Mouse (Mus musculus): Measurements from ENCODE around the gene Mapk3. TPM values are rescaled to one million over a fixed set of nuclear protein-coding genes. Genes with fewer than 3 reads are reported as not detected.

The Mapk3 gene
- polyA plus RNA-seq, 1 experiment from 2014 or later: 105 TPM

GRCm38 (mm10) chr7:126800269-126801056 is 41.1 kb downstream of the Mapk3 start:
- WGBS: 51% methylated on average over 5 of the region's 5 CpGs
- Histone ChIP-seq H3K36me3 (ENCODE audit: control insufficient read depth, insufficient read depth, low read length) (peaks cover 19% of the 10 kb centered on the region), H3K4me2 (replicated peaks; ENCODE audit: low read depth, low read length) (peak overlapping the region; percentile 79), H3K27me3 (ENCODE audit: control insufficient read depth, insufficient read depth, low read length) (no peaks in the 10 kb centered on the region), H3K9ac (replicated peaks; ENCODE audit: low read depth, low read length) (peak overlapping the region; percentile 41), H3K9me3 (ENCODE audit: control insufficient read depth, low read depth, low read length) (no peaks in the 10 kb centered on the region), H3K4me3 (ENCODE audit: low read depth, low read length) (peak overlapping the region; percentile 80), H3K4me1 (ENCODE audit: control insufficient read depth, insufficient read depth, low read length) (peaks cover 32% of the 10 kb centered on the region), H3K27ac (ENCODE audit: low read length) (peak overlapping the region; percentile 98)
- ATAC-seq (ENCODE audit: insufficient number of reproducible peaks, insufficient read depth, low FRiP score, low read depth): no peak

DNA sequence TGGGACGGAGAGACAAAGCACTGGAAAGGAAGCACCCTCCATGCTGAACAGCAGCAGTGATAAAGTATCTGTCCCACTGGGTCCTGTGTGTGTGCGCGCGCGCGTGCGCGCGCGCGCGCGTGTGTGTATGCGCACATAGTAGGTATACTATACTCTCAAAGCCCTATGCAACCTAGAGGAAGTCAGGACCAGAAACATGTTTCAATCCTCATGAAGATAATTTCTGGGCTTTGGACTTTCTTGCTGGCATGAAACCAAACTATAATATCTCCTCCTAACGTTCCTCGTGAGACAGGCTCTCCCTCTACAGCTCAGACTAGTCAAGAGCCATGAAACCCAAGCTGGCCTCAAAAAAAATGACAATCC is 41.6 kb downstream of the Mapk3 start:
- H3K4me2 ChIP-seq (replicated peaks; ENCODE audit: low read depth, low read length): no peak overlapping the region
- no peaks in the 10 kb centered on the region for H3K27me3 ChIP-seq (ENCODE audit: control insufficient read depth, insufficient read depth, low read length)
- H3K9ac ChIP-seq (replicated peaks; ENCODE audit: low read depth, low read length): no peak overlapping the region
- H3K36me3 ChIP-seq (ENCODE audit: control insufficient read depth, insufficient read depth, low read length): peaks cover 14% of the 10 kb centered on the region
- no peak overlapping the region for H3K4me3 ChIP-seq (ENCODE audit: low read depth, low read length)
- no peak overlapping the region for H3K27ac ChIP-seq (ENCODE audit: low read length)
- peaks cover 32% of the 10 kb centered on the region for H3K4me1 ChIP-seq (ENCODE audit: control insufficient read depth, insufficient read depth, low read length)
- no peaks in the 10 kb centered on the region for H3K9me3 ChIP-seq (ENCODE audit: control insufficient read depth, low read depth, low read length)
- ATAC-seq (ENCODE audit: insufficient number of reproducible peaks, insufficient read depth, low FRiP score, low read depth): no peak
- 91% methylated on average over 16 of the region's 16 CpGs for WGBS

DNA sequence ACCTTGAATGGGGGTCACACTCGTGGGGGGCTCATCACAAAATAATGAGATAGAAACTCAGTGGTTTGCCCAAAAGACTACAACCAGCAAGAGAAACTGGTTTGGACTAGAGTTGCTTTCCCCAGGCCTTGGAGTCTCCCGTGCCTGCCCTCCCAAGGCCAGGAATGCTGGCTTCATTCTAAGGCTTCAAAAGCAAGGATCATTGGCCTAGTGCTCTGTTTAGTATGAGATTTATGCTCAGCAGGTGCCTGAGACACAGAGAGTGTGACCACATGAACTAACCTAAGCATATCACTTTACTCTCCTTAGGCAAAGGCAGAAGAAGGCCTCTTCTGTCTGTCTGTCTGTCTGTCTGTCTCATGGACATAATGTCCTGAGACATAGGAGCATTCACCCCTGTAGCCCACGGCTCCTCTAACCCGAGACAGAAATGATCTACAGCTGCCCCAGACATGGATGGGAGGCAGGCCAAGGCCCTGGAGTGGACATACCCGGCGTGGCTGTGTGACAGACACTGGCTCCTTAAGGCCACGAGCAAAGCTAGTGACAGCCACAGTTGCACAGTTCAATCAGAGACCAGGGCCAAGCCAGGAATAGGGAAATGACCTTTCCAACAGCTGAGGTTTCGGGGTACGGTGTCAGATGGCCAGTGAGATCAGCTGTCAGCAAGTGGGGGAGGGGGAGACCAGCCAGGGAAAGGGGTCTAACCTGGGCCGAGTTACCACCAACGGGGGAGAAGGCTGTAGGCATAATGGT is 42.9 kb downstream of the Mapk3 start:
- no peak for ATAC-seq (ENCODE audit: insufficient number of reproducible peaks, insufficient read depth, low FRiP score, low read depth)
- H3K4me2 ChIP-seq (replicated peaks; ENCODE audit: low read depth, low read length): no peak overlapping the region
- H3K9ac ChIP-seq (replicated peaks; ENCODE audit: low read depth, low read length): no peak overlapping the region
- H3K4me1 ChIP-seq (ENCODE audit: control insufficient read depth, insufficient read depth, low read length): peaks cover 29% of the 10 kb centered on the region
- H3K27ac ChIP-seq (ENCODE audit: low read length): peak overlapping the region; percentile 39; the same call in 1 of the 2 replicates
- WGBS: 71% methylated on average over 11 of the region's 11 CpGs
- H3K4me3 ChIP-seq (ENCODE audit: low read depth, low read length): no peak overlapping the region
- H3K27me3 ChIP-seq (ENCODE audit: control insufficient read depth, insufficient read depth, low read length): no peaks in the 10 kb centered on the region
- H3K9me3 ChIP-seq (ENCODE audit: control insufficient read depth, low read depth, low read length): no peaks in the 10 kb centered on the region
- peaks cover 2% of the 10 kb centered on the region; the same call in 1 of the 2 replicates for H3K36me3 ChIP-seq (ENCODE audit: control insufficient read depth, insufficient read depth, low read length)

GRCm38 (mm10) chr7:126803181-126803580 is 43.8 kb downstream of the Mapk3 start:
- Histone ChIP-seq H3K27ac (ENCODE audit: low read length) (peak overlapping the region; percentile 58), H3K4me2 (replicated peaks; ENCODE audit: low read depth, low read length) (no peak overlapping the region), H3K9ac (replicated peaks; ENCODE audit: low read depth, low read length) (no peak overlapping the region)

GRCm38 (mm10) chr7:126803751-126804150 is 44.4 kb downstream of the Mapk3 start:
- H3K4me1 ChIP-seq (ENCODE audit: control insufficient read depth, insufficient read depth, low read length): peaks cover 36% of the 10 kb centered on the region
- no peaks in the 10 kb centered on the region for H3K27me3 ChIP-seq (ENCODE audit: control insufficient read depth, insufficient read depth, low read length)
- H3K4me3 ChIP-seq (ENCODE audit: low read depth, low read length): no peak overlapping the region
- no peaks in the 10 kb centered on the region for H3K9me3 ChIP-seq (ENCODE audit: control insufficient read depth, low read depth, low read length)
- H3K4me2 ChIP-seq (replicated peaks; ENCODE audit: low read depth, low read length): no peak overlapping the region
- no peak for ATAC-seq (ENCODE audit: insufficient number of reproducible peaks, insufficient read depth, low FRiP score, low read depth)
- peak overlapping the region; percentile 58 for H3K27ac ChIP-seq (ENCODE audit: low read length)
- H3K36me3 ChIP-seq (ENCODE audit: control insufficient read depth, insufficient read depth, low read length): no peaks in the 10 kb centered on the region; the same call in 1 of the 2 replicates
- 0 out of 2 replicates have a peak overlapping the region, but pooled peaks have one; percentile 21 for H3K9ac ChIP-seq (replicated peaks; ENCODE audit: low read depth, low read length)

More at GRCm38 (mm10) chr7:126803181-126803580, 43.8 kb downstream of the Mapk3 start:
- no peaks in the 10 kb centered on the region; the same call in 1 of the 2 replicates for H3K36me3 ChIP-seq (ENCODE audit: control insufficient read depth, insufficient read depth, low read length)
- H3K27me3 ChIP-seq (ENCODE audit: control insufficient read depth, insufficient read depth, low read length): no peaks in the 10 kb centered on the region
- H3K4me1 ChIP-seq (ENCODE audit: control insufficient read depth, insufficient read depth, low read length): peaks cover 32% of the 10 kb centered on the region
- no peak for ATAC-seq (ENCODE audit: insufficient number of reproducible peaks, insufficient read depth, low FRiP score, low read depth)
- WGBS: 60% methylated on average over 6 of the region's 6 CpGs
- no peak overlapping the region for H3K4me3 ChIP-seq (ENCODE audit: low read depth, low read length)
- no peaks in the 10 kb centered on the region for H3K9me3 ChIP-seq (ENCODE audit: control insufficient read depth, low read depth, low read length)

GRCm38 (mm10) chr7:126806956-126807355 is 47.6 kb downstream of the Mapk3 start:
- no peak overlapping the region for H3K9ac ChIP-seq (replicated peaks; ENCODE audit: low read depth, low read length)
- H3K9me3 ChIP-seq (ENCODE audit: control insufficient read depth, low read depth, low read length): no peaks in the 10 kb centered on the region
- H3K4me1 ChIP-seq (ENCODE audit: control insufficient read depth, insufficient read depth, low read length): peaks cover 22% of the 10 kb centered on the region
- no peaks in the 10 kb centered on the region for H3K27me3 ChIP-seq (ENCODE audit: control insufficient read depth, insufficient read depth, low read length)
- no peak overlapping the region for H3K4me2 ChIP-seq (replicated peaks; ENCODE audit: low read depth, low read length)
- H3K36me3 ChIP-seq (ENCODE audit: control insufficient read depth, insufficient read depth, low read length): no peaks in the 10 kb centered on the region; the same call in 1 of the 2 replicates
- no peak overlapping the region for H3K4me3 ChIP-seq (ENCODE audit: low read depth, low read length)
- 65% methylated on average over 6 of the region's 6 CpGs for WGBS
- no peak overlapping the region for H3K27ac ChIP-seq (ENCODE audit: low read length)
- no peak for ATAC-seq (ENCODE audit: insufficient number of reproducible peaks, insufficient read depth, low FRiP score, low read depth)

- no peak overlapping the region for H3K27ac ChIP-seq (ENCODE audit: low read length)
Observed at GRCm38 (mm10) chr7:126807405-126807804, 48.0 kb downstream of the Mapk3 start.

GRCm38 (mm10) chr7:126808703-126809455 is 49.5 kb downstream of the Mapk3 start:
- peak; percentile 94 for ATAC-seq (ENCODE audit: insufficient number of reproducible peaks, insufficient read depth, low FRiP score, low read depth)
- Histone ChIP-seq H3K36me3 (ENCODE audit: control insufficient read depth, insufficient read depth, low read length) (no peaks in the 10 kb centered on the region; the same call in 1 of the 2 replicates), H3K9ac (replicated peaks; ENCODE audit: low read depth, low read length) (peak overlapping the region; percentile 67), H3K4me2 (replicated peaks; ENCODE audit: low read depth, low read length) (peak overlapping the region; percentile 85), H3K4me1 (ENCODE audit: control insufficient read depth, insufficient read depth, low read length) (peaks cover 19% of the 10 kb centered on the region), H3K9me3 (ENCODE audit: control insufficient read depth, low read depth, low read length) (no peaks in the 10 kb centered on the region), H3K4me3 (ENCODE audit: low read depth, low read length) (peak overlapping the region; percentile 53), H3K27me3 (ENCODE audit: control insufficient read depth, insufficient read depth, low read length) (no peaks in the 10 kb centered on the region), H3K27ac (ENCODE audit: low read length) (peak overlapping the region; percentile 64)
- under 1% methylated on average over 43 of the region's 43 CpGs for WGBS

More at GRCm38 (mm10) chr7:126807405-126807804, 48.0 kb downstream of the Mapk3 start:
- Histone ChIP-seq H3K4me2 (replicated peaks; ENCODE audit: low read depth, low read length) (peak overlapping the region; percentile 85), H3K9ac (replicated peaks; ENCODE audit: low read depth, low read length) (peak overlapping the region; percentile 67; the same call in 1 of the 2 replicates), H3K4me3 (ENCODE audit: low read depth, low read length) (no peak overlapping the region), H3K27me3 (ENCODE audit: control insufficient read depth, insufficient read depth, low read length) (no peaks in the 10 kb centered on the region), H3K36me3 (ENCODE audit: control insufficient read depth, insufficient read depth, low read length) (no peaks in the 10 kb centered on the region; the same call in 1 of the 2 replicates), H3K4me1 (ENCODE audit: control insufficient read depth, insufficient read depth, low read length) (peaks cover 22% of the 10 kb centered on the region), H3K9me3 (ENCODE audit: control insufficient read depth, low read depth, low read length) (no peaks in the 10 kb centered on the region)
- WGBS: 63% methylated on average over 4 of the region's 4 CpGs
- no peak for ATAC-seq (ENCODE audit: insufficient number of reproducible peaks, insufficient read depth, low FRiP score, low read depth)

Measured in stomach, embryonic 14.5 days (tissue).